Mouse (Mus musculus) adrenal gland, adult (tissue): Measurements from ENCODE around the gene Cdh20.
"Not testable (repeated sequence)": the region's sequence is repeated elsewhere in the genome, so short reads cannot be mapped to it uniquely, and the experiment has no call there.

Experiments used
- DNase-seq, 2 experiments: peaks; one replicate each; pipeline ENCODE4 v3.0.0; 2022 to 2023; ENCODE audit warnings: low spot score in 1 of 2; ENCODE audit not compliant: inconsistent age in 2 of 2

The Cdh20 gene

GRCm38 (mm10) chr1:104912407-104912806, 144.1 kb downstream of the Cdh20 start:
- no peak for DNase-seq

- DNase-seq, result no peak
Observed at GRCm38 (mm10) chr1:104916507-104916906, 148.2 kb downstream of the Cdh20 start.

GRCm38 (mm10) chr1:104917307-104917836, 149.0 kb downstream of the Cdh20 start:
- no peak for DNase-seq

- no peak for DNase-seq
Observed at GRCm38 (mm10) chr1:104933051-104933450, 164.7 kb downstream of the Cdh20 start.

DNA sequence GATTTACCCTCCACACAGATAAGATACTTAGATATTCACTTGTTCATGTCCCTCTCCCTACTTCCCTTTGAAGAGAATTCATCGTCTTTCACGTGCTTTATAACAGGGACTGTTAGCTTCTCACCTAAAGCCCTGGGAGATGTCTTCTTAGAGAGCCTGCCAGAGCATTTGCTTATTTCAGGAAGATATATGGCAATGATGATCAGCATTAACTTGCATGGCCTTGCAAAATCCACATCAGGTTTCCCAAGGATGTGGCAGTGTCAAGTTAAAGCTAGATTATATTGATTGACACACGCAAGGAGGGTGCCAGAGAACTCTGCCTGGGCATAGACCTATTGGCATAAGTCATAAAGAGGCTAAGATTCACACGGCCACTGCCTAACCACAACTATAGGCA, 168.6 kb downstream of the Cdh20 start:
- no peak for DNase-seq

DNA sequence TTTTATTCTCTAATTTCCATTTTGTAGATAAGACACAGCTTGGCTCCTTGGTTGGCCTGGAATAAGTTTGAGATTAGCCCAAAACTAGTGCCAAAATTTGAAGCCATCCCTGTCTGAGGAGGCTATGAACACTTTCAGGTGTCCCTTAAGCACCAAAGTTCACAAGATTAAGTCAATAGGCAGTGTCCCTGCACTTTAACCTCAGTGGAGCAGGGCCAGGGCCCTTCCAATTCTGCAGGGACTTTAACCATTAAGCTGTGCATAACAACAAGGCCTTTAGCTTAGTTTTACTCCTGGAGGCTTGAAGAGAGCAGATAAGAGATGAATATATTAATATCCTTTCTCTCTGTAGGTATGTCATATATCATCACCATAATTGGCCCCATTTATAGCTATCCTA, 170.8 kb downstream of the Cdh20 start:
- DNase-seq, result no peak

GRCm38 (mm10) chr1:104944470-104945109, 176.3 kb downstream of the Cdh20 start:
- DNase-seq, result peak; percentile 5 to 51

DNA sequence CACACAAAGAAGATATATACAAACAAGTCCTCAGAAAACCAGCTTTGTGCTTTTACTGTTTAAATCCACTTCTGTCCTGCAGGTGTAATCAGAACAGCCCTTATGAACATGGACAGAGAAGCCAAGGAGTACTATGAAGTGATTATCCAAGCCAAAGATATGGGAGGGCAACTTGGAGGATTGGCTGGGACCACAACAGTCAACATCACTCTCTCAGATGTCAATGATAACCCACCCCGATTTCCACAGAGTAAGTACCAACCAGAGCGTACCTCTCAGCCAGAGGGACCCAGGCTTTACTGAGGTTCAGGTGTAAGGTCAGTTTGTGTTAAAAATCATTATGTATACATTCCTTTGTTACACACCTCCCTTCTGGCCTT, 176.8 kb downstream of the Cdh20 start:
- no peak for DNase-seq

DNA sequence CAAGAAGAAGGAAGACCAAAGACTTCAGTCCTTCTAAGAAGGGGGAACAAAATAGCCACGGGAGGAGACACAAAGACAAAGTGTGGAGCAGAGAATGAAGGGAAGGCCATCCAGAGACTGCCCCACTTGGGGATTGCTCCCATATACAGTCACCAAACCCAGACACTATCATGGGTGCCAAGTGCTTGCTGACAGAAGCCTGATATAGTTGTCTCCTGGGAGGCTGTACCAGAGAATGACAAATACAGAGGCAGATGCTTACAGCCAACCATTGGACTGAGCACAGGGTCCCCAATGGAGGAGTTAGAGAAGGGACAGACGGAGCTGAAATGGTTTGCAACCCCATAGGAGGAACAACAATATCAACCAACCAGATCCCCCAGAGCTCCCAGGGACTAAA, 181.3 kb downstream of the Cdh20 start:
- not testable (repeated sequence) for DNase-seq

GRCm38 (mm10) chr1:104957046-104957445, 188.7 kb downstream of the Cdh20 start:
- DNase-seq, result peak in 1 of 2 experiments; percentile 26

DNA sequence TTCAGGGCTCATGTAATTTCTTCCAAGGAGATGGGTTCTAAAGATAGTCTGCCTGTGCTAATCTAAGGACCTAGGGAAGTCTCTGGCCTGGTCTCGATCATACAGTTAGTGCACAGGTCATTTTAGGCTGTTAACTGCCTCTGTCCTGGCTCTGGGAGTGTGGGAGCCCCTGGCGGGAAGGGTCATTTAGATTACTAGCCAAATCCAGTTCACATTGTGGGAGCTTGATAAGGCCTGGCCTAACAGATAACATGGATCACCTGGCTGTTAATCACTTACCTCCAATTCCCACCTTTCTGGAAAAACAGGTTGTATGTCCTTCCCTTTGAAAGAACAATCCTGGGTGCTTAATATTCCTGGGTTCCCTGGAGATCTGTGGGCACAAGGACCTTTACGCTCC, 193.3 kb downstream of the Cdh20 start:
- no peak for DNase-seq

DNA sequence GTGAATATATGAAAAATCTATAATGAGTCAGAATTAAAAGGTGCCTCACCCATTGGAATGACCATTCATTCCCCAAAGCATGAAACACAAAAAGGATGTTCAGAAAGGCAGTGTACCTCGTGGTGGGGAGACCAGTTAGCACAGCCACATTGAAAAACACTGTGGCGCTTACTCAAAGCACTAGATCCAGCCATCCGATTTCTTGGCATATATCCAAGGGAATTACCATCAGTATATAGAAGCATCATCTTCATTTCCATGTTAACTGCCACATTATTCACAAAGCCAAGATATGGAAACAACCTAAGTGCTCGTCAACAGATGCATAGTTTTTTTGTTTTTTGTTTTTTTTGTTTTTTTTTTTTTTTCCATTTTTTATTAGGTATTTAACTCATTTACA, 193.9 kb downstream of the Cdh20 start:
- no peak for DNase-seq

DNA sequence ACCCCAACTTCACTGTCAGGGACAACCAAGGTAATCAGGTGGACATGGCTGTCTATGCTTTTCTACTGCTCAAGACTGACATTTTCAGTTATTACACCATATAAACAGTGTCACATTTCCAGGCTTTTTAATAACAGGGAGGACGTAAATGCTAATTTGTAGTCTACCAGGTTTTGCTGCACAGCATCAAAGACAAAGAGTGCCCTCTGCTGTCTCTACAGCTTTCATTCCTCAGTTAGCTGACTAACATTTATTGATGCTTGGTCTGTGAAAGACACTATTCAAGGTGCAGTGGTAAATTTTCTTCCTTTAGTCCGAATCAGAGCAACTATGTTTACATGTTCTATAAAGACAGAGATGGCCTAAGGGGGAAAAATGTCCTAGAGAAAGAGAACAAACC, 210.7 kb downstream of the Cdh20 start:
- DNase-seq, result no peak

GRCm38 (mm10) chr1:104980273-104980672, 211.9 kb downstream of the Cdh20 start:
- DNase-seq, result no peak

DNA sequence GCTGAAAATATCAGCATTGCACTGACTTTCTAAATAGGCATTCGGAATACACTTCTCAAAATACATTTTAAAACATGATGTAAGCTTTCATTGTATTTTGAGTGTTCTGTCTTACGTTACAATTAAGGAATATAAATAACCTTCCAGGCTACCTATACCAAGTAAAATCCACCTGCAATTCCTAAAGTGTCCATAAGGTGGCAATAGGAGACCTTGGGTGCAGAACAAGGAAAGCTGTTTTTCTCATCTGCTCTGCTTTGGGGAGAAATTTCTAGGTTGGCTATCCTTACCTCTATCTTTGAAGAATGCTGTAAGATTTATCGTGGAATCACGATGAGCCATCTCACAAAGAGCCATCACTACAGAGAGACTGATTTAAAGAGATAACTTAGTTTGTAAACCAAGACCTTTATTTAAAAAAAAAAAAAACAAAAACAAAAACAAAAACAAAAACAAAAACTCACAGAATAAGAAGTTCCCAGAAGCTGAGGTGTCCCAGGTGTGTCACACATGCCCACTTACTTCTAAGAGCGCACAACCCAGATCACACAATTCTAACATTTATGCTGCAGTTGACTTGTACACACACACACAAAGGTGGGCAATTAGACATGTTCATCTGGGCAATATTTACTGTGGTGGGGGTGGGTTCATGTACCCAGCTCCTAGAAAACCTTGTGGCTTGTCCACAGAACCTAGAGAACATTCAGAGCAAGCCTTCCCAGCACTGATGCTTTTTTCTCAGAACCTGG, 218.1 kb downstream of the Cdh20 start:
- DNase-seq, result peak in 1 of 2 experiments; percentile 73

GRCm38 (mm10) chr1:104987526-104987925, 219.2 kb downstream of the Cdh20 start:
- DNase-seq, result no peak

GRCm38 (mm10) chr1:104992441-104992840, 224.1 kb downstream of the Cdh20 start:
- no peak for DNase-seq

DNA sequence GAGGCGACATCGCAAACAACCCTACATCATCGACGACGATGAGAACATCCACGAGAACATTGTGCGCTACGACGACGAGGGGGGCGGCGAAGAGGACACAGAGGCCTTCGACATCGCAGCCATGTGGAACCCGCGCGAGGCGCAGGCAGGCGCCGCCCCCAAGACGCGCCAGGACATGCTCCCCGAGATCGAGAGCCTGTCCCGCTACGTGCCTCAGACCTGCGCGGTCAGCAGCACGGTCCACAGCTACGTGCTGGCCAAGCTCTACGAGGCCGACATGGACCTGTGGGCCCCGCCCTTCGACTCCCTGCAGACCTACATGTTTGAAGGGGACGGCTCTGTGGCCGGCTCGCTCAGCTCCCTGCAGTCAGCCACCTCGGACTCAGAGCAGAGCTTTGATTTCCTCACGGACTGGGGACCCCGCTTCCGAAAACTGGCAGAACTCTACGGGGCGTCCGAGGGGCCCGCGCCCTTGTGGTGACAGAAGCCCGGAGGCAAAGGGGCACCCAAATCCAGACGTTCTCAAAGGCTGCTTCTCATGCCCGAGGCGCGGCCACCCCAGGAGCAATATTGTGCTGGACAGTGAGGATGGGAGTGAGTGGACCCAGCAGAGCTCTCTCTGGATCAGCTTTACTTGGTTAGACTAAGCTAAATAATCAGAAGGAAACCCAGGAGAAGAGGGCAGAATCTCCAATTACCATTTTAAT, 225.7 kb downstream of the Cdh20 start:
- peak; percentile 9 to 57 for DNase-seq

GRCm38 (mm10) chr1:104994612-104994986, 226.3 kb downstream of the Cdh20 start:
- no peak for DNase-seq

- no peak for DNase-seq
Observed at GRCm38 (mm10) chr1:104997814-104998213, 229.5 kb downstream of the Cdh20 start.

GRCm38 (mm10) chr1:105002179-105002578, 233.8 kb downstream of the Cdh20 start:
- DNase-seq, result no peak

GRCm38 (mm10) chr1:105003786-105004185, 235.5 kb downstream of the Cdh20 start:
- no peak for DNase-seq
